Mouse (Mus musculus) hindbrain, embryonic 12.5 days (tissue): ENCODE data around the gene Tmem258. TPM values are rescaled to one million over a fixed set of nuclear protein-coding genes. Genes with fewer than 3 reads are reported as not detected.

ENCODE experiments used
- ATAC-seq: fragments of 200-750 bp; cut with Nextera tagmentation; 2 replicates; pipeline ENCODE4 v1.8.0; 2017; ENCODE audit warnings: moderate TSS enrichment; ENCODE audit not compliant: low FRiP score
- H3K27ac ChIP-seq: fragments of 300-500 bp; sonication (generic); 2 replicates; pipeline ENCODE4 v1.5.1; 2016; ENCODE audit warnings: mild to moderate bottlenecking
- H3K27me3 ChIP-seq: fragments of 300-500 bp; sonication (generic); 2 replicates; pipeline ENCODE4 v1.6.1; 2016; ENCODE audit warnings: mild to moderate bottlenecking
- H3K36me3 ChIP-seq: fragments of 300-500 bp; sonication (generic); 2 replicates; pipeline ENCODE4 v1.6.1; 2016; ENCODE audit warnings: mild to moderate bottlenecking
- H3K4me1 ChIP-seq: fragments of 300-500 bp; sonication (generic); 2 replicates; pipeline ENCODE4 v1.6.1; 2016
- H3K4me2 ChIP-seq: fragments of 300-500 bp; sonication (generic); replicated peaks from 2 replicates; pipeline ENCODE4 v1.6.1; 2016; ENCODE audit warnings: mild to moderate bottlenecking
- H3K4me3 ChIP-seq: fragments of 300-500 bp; sonication (generic); 2 replicates; pipeline ENCODE4 v1.5.1; 2016; ENCODE audit warnings: mild to moderate bottlenecking
- H3K9ac ChIP-seq: fragments of 300-500 bp; sonication (generic); 2 replicates; pipeline ENCODE4 v1.6.1; 2016; ENCODE audit warnings: mild to moderate bottlenecking, moderate library complexity
- H3K9me3 ChIP-seq: fragments of 300-500 bp; sonication (generic); replicated peaks from 2 replicates; pipeline ENCODE4 v1.6.1; 2016; ENCODE audit warnings: mild to moderate bottlenecking
- WGBS: fragments of 180-500 bp; shearing (Covaris S2); methylation state at CpG from one replicate; pipeline ENCODE4 v1.1.7; 2016; 5-methylcytosine and 5-hydroxymethylcytosine counted together
- polyA plus RNA-seq: library from polyadenylated mRNA; unstranded; fragments of >200 nt; fragmentation: Nextera tagmentation; extraction: Ambion mirVana; gene quantifications from 2 replicates; pipeline ENCODE4 v1.2.1, GENCODE M21; 2016

Gene Tmem258
- polyA plus RNA-seq, 1 experiment from 2014 or later = 342 TPM

DNA sequence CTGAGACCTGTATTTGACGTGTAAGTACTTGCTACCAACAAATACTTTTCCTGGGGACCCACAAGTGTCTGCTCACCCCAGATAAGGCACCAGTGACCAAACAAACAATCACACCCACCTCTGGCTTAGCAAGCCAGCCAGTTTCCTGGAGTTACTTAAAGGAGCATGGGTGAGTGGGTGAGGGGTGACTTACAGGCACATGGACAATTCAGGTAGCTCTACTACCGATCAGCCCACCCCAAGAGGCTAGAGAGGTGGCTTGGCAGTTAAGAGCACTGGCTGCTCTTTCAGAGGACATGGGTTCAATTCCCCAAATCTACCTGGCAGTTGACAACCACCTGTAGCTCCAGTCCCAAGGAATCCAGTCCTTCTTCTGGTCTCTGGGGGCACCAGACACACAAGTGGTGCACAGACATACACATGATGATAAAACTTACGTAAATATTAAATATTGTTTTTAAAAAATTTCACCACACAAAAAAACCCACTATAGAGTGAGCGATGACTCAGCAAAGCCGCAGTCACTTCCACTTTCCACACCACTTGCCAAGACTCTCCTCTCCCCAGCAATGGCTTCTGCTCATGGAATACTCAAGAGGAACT is 30.6 kb upstream of the Tmem258 start:
- no peak for ATAC-seq
- Histone ChIP-seq H3K9ac (no peak overlapping the region), H3K4me2 (no peak overlapping the region), H3K27ac (no peak overlapping the region), H3K9me3 (no peaks in the 10 kb centered on the region), H3K4me3 (no peak overlapping the region), H3K4me1 (no peaks in the 10 kb centered on the region), H3K36me3 (no peaks in the 10 kb centered on the region), H3K27me3 (no peaks in the 10 kb centered on the region)
- 85% methylated on average over 5 of the region's 5 CpGs for WGBS

DNA sequence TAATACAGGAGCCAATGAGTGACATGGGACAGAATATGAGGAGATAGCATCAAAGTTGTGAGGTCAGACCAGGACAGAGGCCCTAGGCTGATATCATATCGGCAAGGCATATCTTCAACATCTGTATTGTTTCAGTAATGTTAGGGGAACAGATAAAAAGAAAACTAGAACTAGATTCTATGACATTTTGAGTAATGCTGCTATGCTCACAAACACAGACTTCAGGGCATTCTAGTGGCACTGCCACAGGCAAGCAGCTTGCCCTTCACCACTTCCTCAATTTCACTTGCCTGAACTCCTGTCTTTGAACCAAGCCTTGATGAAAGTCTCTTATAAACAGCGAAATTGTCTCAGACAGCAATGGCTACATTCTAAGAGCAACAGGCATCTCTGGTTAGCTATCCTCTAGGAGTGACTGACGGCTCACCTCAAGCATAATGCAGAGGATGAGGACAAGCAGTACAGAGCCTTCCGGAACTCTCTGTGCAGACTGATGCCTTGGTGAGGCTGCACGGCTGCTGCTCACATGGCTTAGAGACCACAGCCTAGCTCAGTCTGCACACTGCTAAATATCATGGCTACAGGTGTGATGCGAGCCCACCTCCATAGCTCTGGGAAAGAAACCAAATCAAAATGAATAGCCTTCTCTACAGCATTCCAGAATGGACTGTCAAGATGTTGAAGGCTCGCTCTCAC is 29.8 kb upstream of the Tmem258 start:
- Histone ChIP-seq H3K4me3 (no peak overlapping the region), H3K4me2 (no peak overlapping the region), H3K27me3 (no peaks in the 10 kb centered on the region), H3K27ac (no peak overlapping the region), H3K9ac (no peak overlapping the region), H3K36me3 (no peaks in the 10 kb centered on the region), H3K9me3 (no peaks in the 10 kb centered on the region; the same call in 1 of the 2 replicates), H3K4me1 (no peaks in the 10 kb centered on the region)
- no peak for ATAC-seq
- 91% methylated on average over 7 of the region's 7 CpGs for WGBS

GRCm38 (mm10) chr19:10174956-10175355 is 28.9 kb upstream of the Tmem258 start:
- H3K27ac ChIP-seq = no peak overlapping the region
- no peak for ATAC-seq
- no peak overlapping the region for H3K4me2 ChIP-seq
- H3K9ac ChIP-seq = no peak overlapping the region
- no peaks in the 10 kb centered on the region for H3K27me3 ChIP-seq
- H3K4me3 ChIP-seq = no peak overlapping the region
- no peaks in the 10 kb centered on the region for H3K4me1 ChIP-seq
- H3K36me3 ChIP-seq = no peaks in the 10 kb centered on the region
- 83% methylated on average over 4 of the region's 4 CpGs for WGBS
- no peaks in the 10 kb centered on the region; the same call in 1 of the 2 replicates for H3K9me3 ChIP-seq

DNA sequence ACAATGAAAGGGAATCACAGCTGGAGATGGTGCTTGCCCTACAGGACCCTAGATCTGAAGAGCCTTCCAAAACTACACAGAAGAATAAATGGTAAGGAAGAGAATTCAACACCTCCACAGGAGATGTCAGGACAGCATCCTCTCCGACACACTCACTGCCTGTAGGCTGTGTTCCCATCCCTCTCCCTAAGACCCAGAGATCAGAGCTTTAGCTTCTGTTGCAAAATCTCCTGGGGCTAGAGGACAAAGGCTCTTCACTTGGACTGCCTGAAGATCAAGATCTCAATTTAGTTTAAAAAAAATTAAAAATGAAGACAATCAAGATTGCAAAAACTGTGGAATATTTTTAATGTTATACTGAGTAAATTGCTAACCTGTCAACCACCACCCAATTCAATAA is 27.3 kb upstream of the Tmem258 start:
- WGBS = 48% methylated on average over 1 of the region's 1 CpGs
- no peak for ATAC-seq

DNA sequence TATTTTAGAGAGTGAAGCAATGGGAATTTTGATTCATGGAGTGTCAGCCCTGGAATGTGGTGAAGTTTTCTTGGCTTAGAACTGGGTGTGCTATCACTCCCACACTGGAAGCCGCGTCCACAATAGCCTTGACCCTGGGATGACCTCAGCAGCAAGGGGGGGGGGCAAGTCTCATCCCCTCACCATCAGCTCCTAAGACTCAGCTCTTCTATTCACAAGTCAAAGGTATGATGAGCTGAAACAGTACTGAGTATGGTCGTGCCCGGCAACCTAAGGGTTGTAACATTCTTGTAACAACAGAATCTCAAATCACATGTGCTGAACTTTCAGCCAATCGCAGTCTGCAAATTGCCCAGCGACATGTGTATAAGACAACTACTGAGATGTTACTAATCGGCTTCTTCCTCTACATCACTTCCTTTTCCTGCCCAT is 26.9 kb upstream of the Tmem258 start:
- Histone ChIP-seq H3K4me2 (no peak overlapping the region), H3K9me3 (no peaks in the 10 kb centered on the region; the same call in 1 of the 2 replicates), H3K4me1 (no peaks in the 10 kb centered on the region; the same call in 1 of the 2 replicates), H3K4me3 (no peak overlapping the region), H3K27me3 (no peaks in the 10 kb centered on the region), H3K36me3 (no peaks in the 10 kb centered on the region), H3K9ac (no peak overlapping the region), H3K27ac (no peak overlapping the region)
- WGBS = 71% methylated on average over 7 of the region's 7 CpGs
- no peak for ATAC-seq

More for the DNA sequence above, 27.3 kb upstream of the Tmem258 start:
- H3K4me1 ChIP-seq = no peaks in the 10 kb centered on the region
- no peaks in the 10 kb centered on the region; the same call in 1 of the 2 replicates for H3K9me3 ChIP-seq
- no peaks in the 10 kb centered on the region for H3K27me3 ChIP-seq
- no peak overlapping the region for H3K27ac ChIP-seq
- H3K4me3 ChIP-seq = no peak overlapping the region
- H3K36me3 ChIP-seq = no peaks in the 10 kb centered on the region
- H3K9ac ChIP-seq = no peak overlapping the region
- no peak overlapping the region for H3K4me2 ChIP-seq

- ATAC-seq = no peak
- H3K9ac ChIP-seq = no peak overlapping the region
- H3K36me3 ChIP-seq = peaks cover 13% of the 10 kb centered on the region
Measured at GRCm38 (mm10) chr19:10181225-10181624, 22.6 kb upstream of the Tmem258 start.

GRCm38 (mm10) chr19:10182142-10182541 is 21.7 kb upstream of the Tmem258 start:
- no peak for ATAC-seq
- H3K27me3 ChIP-seq = no peaks in the 10 kb centered on the region
- H3K9me3 ChIP-seq = no peaks in the 10 kb centered on the region; the same call in 1 of the 2 replicates
- H3K4me1 ChIP-seq = peaks cover 28% of the 10 kb centered on the region
- 36% methylated on average over 7 of the region's 7 CpGs for WGBS
- H3K36me3 ChIP-seq = peaks cover 22% of the 10 kb centered on the region
- H3K9ac ChIP-seq = peak overlapping the region; percentile 45; the same call in 1 of the 2 replicates
- H3K4me2 ChIP-seq = peak overlapping the region; percentile 71
- peak overlapping the region; percentile 79 for H3K4me3 ChIP-seq
- peak overlapping the region; percentile 76 for H3K27ac ChIP-seq

More at GRCm38 (mm10) chr19:10181225-10181624, 22.6 kb upstream of the Tmem258 start:
- Histone ChIP-seq H3K4me2 (no peak overlapping the region), H3K4me1 (peaks cover 26% of the 10 kb centered on the region), H3K27ac (no peak overlapping the region), H3K4me3 (no peak overlapping the region), H3K9me3 (no peaks in the 10 kb centered on the region; the same call in 1 of the 2 replicates), H3K27me3 (no peaks in the 10 kb centered on the region)
- WGBS = 92% methylated on average over 7 of the region's 7 CpGs

DNA sequence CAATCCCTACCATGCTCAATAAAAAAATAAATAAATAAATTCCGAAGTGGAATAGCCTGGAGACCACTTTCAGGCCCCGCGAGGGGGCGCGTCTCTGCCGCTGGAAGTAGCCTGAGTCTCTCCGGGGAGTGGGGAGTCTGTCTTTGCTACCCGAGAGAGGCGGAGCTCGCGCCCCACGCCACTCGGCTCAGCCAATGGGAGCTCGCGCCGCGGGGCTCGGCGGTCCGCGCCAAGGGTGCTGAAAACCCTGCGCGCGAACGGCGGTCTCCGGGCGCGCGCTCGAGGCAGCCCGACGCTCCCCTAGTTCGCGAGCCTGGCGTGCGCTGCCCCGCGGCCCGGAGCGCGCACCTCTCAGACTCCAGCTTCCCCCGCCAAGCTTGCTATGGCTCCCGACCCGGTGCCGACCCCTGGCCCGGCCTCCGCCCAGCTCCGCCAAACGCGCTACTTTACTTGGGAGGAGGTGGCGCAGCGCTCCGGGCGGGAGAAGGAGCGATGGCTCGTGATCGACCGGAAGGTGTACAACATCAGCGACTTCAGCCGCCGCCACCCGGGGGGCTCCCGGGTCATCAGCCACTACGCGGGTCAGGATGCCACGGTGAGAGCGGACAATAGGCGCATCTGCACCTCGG is 21.0 kb upstream of the Tmem258 start, which contains the start of gene Fads1:
TSS of gene Fads1 (plus strand) at position 219 of the 629 bp plus-strand sequence.
- Histone ChIP-seq H3K4me3 (peak within 1 kb of the TSS; percentile 79), H3K27me3 (no peaks in the 10 kb centered on the region), H3K9me3 (no peaks in the 10 kb centered on the region; the same call in 1 of the 2 replicates), H3K4me2 (peak within 1 kb of the TSS; percentile 71), H3K4me1 (peaks cover 30% of the 10 kb centered on the region), H3K9ac (peak within 1 kb of the TSS; percentile 89), H3K27ac (peak within 1 kb of the TSS; percentile 95), H3K36me3 (peaks cover 29% of the 10 kb centered on the region)
- WGBS = under 1% methylated on average over 70 of the region's 70 CpGs
- ATAC-seq = peak; percentile 97

DNA sequence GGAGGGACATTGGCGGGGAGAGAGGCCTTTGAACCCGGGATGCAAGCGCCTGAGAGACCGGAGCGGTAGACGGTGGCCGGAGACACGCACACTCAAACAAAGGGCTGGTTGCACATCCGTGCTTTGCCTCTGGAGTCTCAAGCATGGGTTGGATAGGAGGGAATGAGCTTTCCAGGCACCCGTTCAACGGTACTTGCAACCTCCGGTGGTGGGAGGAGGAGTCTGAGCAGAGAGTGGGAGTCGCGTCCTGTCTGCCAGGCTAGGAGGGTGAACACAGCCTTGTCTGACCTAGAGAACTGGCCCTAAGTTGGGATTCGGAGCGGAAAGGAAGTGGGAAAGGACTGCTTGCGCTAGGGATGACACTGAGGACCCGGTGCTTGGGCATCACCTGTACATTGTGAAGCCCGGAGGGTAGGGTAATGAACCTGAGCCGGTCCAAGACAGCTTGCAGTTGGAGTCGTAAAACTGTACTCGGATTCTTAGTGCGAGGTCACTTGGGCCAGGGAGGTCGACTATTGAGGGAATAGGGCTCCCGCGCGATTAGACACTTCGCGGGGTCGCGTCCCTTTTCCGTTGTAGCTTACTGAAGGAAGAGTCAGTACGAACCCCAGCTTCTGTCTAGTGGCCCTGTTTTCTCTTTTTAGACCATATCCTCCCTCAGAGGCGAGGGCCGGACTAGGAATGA is 20.4 kb upstream of the Tmem258 start:
- Histone ChIP-seq H3K36me3 (peaks cover 35% of the 10 kb centered on the region), H3K4me2 (peak overlapping the region; percentile 71), H3K9ac (peak overlapping the region; percentile 89), H3K4me1 (peaks cover 34% of the 10 kb centered on the region), H3K9me3 (no peaks in the 10 kb centered on the region; the same call in 1 of the 2 replicates), H3K27me3 (no peaks in the 10 kb centered on the region), H3K27ac (peak overlapping the region; percentile 95), H3K4me3 (peak overlapping the region; percentile 79)
- under 1% methylated on average over 35 of the region's 35 CpGs for WGBS
- peak; percentile 79 for ATAC-seq

DNA sequence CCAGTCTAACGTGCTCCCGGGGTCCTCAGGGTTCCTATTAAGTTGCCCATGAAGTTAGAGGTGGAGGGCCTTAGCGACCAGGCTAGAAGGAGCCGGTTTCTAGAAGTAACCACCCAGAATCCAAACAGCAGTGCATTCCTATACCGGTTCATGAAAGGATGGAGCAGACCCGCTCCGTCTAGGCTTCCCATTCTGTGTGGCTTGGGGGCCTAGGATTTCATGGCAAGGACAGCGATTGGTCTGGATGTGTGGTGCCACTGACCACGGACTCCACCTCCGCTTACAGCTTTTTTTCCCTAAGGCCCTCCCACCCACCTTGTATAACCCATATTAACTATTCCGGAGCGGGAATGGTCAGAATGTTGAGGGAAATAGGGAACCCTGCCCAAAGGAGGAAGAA is 19.7 kb upstream of the Tmem258 start:
- H3K9me3 ChIP-seq = no peaks in the 10 kb centered on the region
- WGBS = 8% methylated on average over 12 of the region's 12 CpGs
- peaks cover 34% of the 10 kb centered on the region for H3K4me1 ChIP-seq
- no peak for ATAC-seq
- H3K9ac ChIP-seq = peak overlapping the region; percentile 89
- H3K27me3 ChIP-seq = no peaks in the 10 kb centered on the region
- peak overlapping the region; percentile 95 for H3K27ac ChIP-seq
- H3K4me2 ChIP-seq = peak overlapping the region; percentile 71
- H3K36me3 ChIP-seq = peaks cover 42% of the 10 kb centered on the region
- H3K4me3 ChIP-seq = peak overlapping the region; percentile 79

DNA sequence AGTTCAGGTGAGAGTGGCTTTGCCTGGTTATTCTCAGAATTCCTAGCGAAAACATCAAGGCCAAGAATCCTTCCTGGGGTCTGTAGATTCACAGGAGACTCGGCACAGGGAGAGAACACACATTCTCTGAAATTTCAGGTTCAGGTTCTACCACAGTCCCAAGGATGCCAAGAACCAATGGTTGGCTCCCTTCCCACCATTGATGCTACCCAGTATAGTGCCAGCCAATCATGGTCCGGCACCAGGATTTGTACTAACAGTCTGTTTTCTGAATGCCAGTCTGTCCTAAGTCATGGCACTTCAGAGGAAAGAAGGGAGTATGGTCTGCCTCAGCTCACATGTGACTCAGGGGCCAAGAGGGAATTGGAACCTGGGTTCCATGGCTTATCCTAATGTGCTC is 17.9 kb upstream of the Tmem258 start:
- 95% methylated on average over 3 of the region's 3 CpGs for WGBS
- H3K4me2 ChIP-seq = no peak overlapping the region
- H3K36me3 ChIP-seq = peaks cover 59% of the 10 kb centered on the region
- no peak overlapping the region for H3K27ac ChIP-seq
- H3K4me1 ChIP-seq = peaks cover 34% of the 10 kb centered on the region
- H3K9me3 ChIP-seq = no peaks in the 10 kb centered on the region
- no peak overlapping the region for H3K9ac ChIP-seq
- H3K4me3 ChIP-seq = no peak overlapping the region
- H3K27me3 ChIP-seq = no peaks in the 10 kb centered on the region
- no peak for ATAC-seq

- Histone ChIP-seq H3K9ac (no peak overlapping the region), H3K9me3 (no peaks in the 10 kb centered on the region), H3K27me3 (no peaks in the 10 kb centered on the region), H3K4me2 (no peak overlapping the region), H3K4me3 (no peak overlapping the region), H3K36me3 (peaks cover 65% of the 10 kb centered on the region), H3K27ac (no peak overlapping the region), H3K4me1 (peaks cover 34% of the 10 kb centered on the region)
- ATAC-seq = no peak
- WGBS = 88% methylated on average over 8 of the region's 8 CpGs
Measured at GRCm38 (mm10) chr19:10186569-10186968, 17.2 kb upstream of the Tmem258 start.
